Mouse (Mus musculus): ENCODE measurements around the gene Dynlt1b. TPM values are rescaled to one million over a fixed set of nuclear protein-coding genes. Genes with fewer than 3 reads are reported as not detected.
A peak's percentile ranks its signal among the peaks of the same experiment; 100 is the strongest.
"Not testable (repeated sequence)": the region's sequence is repeated elsewhere in the genome, so short reads cannot be mapped to it uniquely, and the experiment has no call there.

The Dynlt1b gene
- polyA plus RNA-seq (2015; fragmentation: Nextera tagmentation; extraction: Ambion mirVana) = 467 and 526 TPM in 2 replicates

GRCm38 (mm10) chr17:6429945-6430344, at the start of gene Dynlt1b:
Gene Dynlt1b, plus strand, starts transcription at chr17:6430112.
- H3K9ac ChIP-seq = peak within 1 kb of the TSS; percentile 54
- H3K4me3 ChIP-seq (replicated peaks) = peak within 1 kb of the TSS; percentile 59
- H3K36me3 ChIP-seq; H3K9me3 ChIP-seq (replicated peaks); H3K27me3 ChIP-seq: not testable (repeated sequence)
- peak within 1 kb of the TSS; percentile 58 for H3K4me2 ChIP-seq (replicated peaks)
- peak within 1 kb of the TSS; percentile 81 for H3K27ac ChIP-seq (replicated peaks)
- peaks cover 12% of the 10 kb centered on the region for H3K4me1 ChIP-seq
- WGBS = under 1% methylated on average over 27 of the region's 27 CpGs
- peak; percentile 97 for ATAC-seq (ENCODE audit: insufficient number of reproducible peaks, low FRiP score, low TSS enrichment, low read depth)

- H3K36me3 ChIP-seq; H3K9me3 ChIP-seq (replicated peaks); H3K27ac ChIP-seq (replicated peaks); H3K27me3 ChIP-seq; H3K4me2 ChIP-seq (replicated peaks); H3K9ac ChIP-seq; H3K4me1 ChIP-seq; H3K4me3 ChIP-seq (replicated peaks): not testable (repeated sequence)
- peak; percentile 54; the same call in 1 of the 2 replicates for ATAC-seq (ENCODE audit: insufficient number of reproducible peaks, low FRiP score, low TSS enrichment, low read depth)
- WGBS = 63% methylated on average over 2 of the region's 8 CpGs
Measured at GRCm38 (mm10) chr17:6380182-6380841, 49.6 kb upstream of the Dynlt1b start.

GRCm38 (mm10) chr17:6381071-6381682, 48.7 kb upstream of the Dynlt1b start:
- no CpG with 5 or more reads among the region's 8 CpGs for WGBS
- H3K9ac ChIP-seq; ATAC-seq (ENCODE audit: insufficient number of reproducible peaks, low FRiP score, low TSS enrichment, low read depth): not testable (repeated sequence)

GRCm38 (mm10) chr17:6386927-6387326, 43.0 kb upstream of the Dynlt1b start:
- H3K4me1 ChIP-seq; H3K27ac ChIP-seq (replicated peaks); H3K36me3 ChIP-seq; H3K9ac ChIP-seq; H3K27me3 ChIP-seq; H3K9me3 ChIP-seq (replicated peaks); H3K4me2 ChIP-seq (replicated peaks); H3K4me3 ChIP-seq (replicated peaks): not testable (repeated sequence)
- peak; percentile 47; the same call in 1 of the 2 replicates for ATAC-seq (ENCODE audit: insufficient number of reproducible peaks, low FRiP score, low TSS enrichment, low read depth)
- WGBS = no CpG with 5 or more reads among the region's 4 CpGs

More at GRCm38 (mm10) chr17:6381071-6381682, 48.7 kb upstream of the Dynlt1b start:
- not testable (repeated sequence) for H3K9me3 ChIP-seq (replicated peaks); H3K27ac ChIP-seq (replicated peaks); H3K4me1 ChIP-seq; H3K4me3 ChIP-seq (replicated peaks); H3K4me2 ChIP-seq (replicated peaks); H3K27me3 ChIP-seq; H3K36me3 ChIP-seq

- H3K4me2 ChIP-seq (replicated peaks); H3K9me3 ChIP-seq (replicated peaks); H3K27ac ChIP-seq (replicated peaks); H3K4me1 ChIP-seq; ATAC-seq (ENCODE audit: insufficient number of reproducible peaks, low FRiP score, low TSS enrichment, low read depth); H3K9ac ChIP-seq; H3K36me3 ChIP-seq; H3K4me3 ChIP-seq (replicated peaks); H3K27me3 ChIP-seq: not testable (repeated sequence)
- no CpG with 5 or more reads among the region's 9 CpGs for WGBS
Measured at GRCm38 (mm10) chr17:6387380-6387911, 42.5 kb upstream of the Dynlt1b start.

DNA sequence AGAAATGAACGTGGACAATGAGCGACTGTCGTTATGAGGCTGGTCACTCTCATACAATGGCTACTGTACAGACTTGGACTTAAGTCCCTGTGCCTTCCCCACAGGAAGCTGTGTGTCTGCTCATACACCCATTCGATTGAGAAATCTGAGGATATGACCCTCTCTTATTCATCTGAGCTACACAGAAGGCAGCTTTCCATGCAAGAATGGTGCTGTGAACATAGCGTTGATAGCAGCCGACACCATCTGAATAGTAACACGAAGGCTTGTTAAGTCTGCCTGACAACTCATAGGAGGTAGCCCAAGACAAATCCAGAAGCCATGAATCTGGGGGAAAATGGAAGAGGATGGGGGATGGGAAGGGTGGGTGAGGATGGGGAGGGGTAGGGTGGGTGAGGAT, 40.4 kb upstream of the Dynlt1b start:
- WGBS = 88% methylated on average over 5 of the region's 7 CpGs
- not testable (repeated sequence) for H3K4me2 ChIP-seq (replicated peaks); H3K4me3 ChIP-seq (replicated peaks); H3K36me3 ChIP-seq; ATAC-seq (ENCODE audit: insufficient number of reproducible peaks, low FRiP score, low TSS enrichment, low read depth); H3K4me1 ChIP-seq; H3K9me3 ChIP-seq (replicated peaks); H3K27me3 ChIP-seq; H3K9ac ChIP-seq; H3K27ac ChIP-seq (replicated peaks)

GRCm38 (mm10) chr17:6390731-6391130, 39.2 kb upstream of the Dynlt1b start:
- H3K9me3 ChIP-seq (replicated peaks); H3K9ac ChIP-seq; H3K4me1 ChIP-seq; H3K36me3 ChIP-seq; H3K27ac ChIP-seq (replicated peaks); ATAC-seq (ENCODE audit: insufficient number of reproducible peaks, low FRiP score, low TSS enrichment, low read depth); H3K4me2 ChIP-seq (replicated peaks); H3K27me3 ChIP-seq; H3K4me3 ChIP-seq (replicated peaks): not testable (repeated sequence)
- 80% methylated on average over 2 of the region's 2 CpGs for WGBS

GRCm38 (mm10) chr17:6391736-6392135, 38.2 kb upstream of the Dynlt1b start:
- H3K27me3 ChIP-seq; H3K9me3 ChIP-seq (replicated peaks); H3K36me3 ChIP-seq; H3K4me1 ChIP-seq; H3K4me2 ChIP-seq (replicated peaks); H3K4me3 ChIP-seq (replicated peaks); H3K9ac ChIP-seq; ATAC-seq (ENCODE audit: insufficient number of reproducible peaks, low FRiP score, low TSS enrichment, low read depth); H3K27ac ChIP-seq (replicated peaks): not testable (repeated sequence)
- 87% methylated on average over 5 of the region's 6 CpGs for WGBS

DNA sequence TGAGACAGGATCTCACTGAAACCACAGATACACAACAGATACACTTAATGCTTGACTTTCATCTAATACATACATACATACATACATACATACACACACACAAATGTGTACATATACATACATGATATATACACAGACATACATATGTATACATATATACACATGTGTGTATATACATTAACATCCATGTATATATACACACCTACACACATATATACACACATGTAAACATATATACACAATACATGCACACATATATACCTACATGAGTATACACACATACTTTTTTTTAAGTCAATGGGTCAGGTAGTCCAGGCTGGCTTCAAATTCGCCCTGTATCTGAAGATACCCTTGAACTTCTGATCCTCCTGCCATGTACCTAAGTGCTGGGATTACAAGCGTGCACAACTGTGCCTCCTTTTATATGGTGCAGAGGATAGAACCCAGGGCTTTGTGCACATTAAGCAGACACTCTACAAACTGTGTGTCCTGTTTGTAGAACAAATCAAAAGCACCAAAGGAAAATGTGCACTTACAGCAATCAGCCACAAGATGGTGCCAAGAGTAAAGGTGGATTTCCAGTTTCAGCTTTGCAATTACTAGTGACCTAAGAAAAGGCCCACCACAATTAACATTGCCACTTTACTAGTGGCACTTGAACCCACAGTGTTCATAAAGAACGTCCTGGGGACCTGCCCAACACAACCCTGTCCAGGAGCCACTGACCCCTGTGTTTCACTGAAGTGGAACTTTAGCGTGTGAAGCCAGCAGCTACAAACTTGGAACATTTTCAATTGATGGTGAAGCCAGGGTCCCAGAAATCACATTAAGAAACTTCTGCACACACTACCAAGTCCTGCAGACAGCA, 37.2 kb upstream of the Dynlt1b start:
- not testable (repeated sequence) for H3K9ac ChIP-seq; H3K27ac ChIP-seq (replicated peaks); H3K9me3 ChIP-seq (replicated peaks); H3K4me1 ChIP-seq; H3K4me2 ChIP-seq (replicated peaks); H3K4me3 ChIP-seq (replicated peaks); H3K36me3 ChIP-seq; H3K27me3 ChIP-seq
- no CpG with 5 or more reads among the region's 4 CpGs for WGBS
- ATAC-seq (ENCODE audit: insufficient number of reproducible peaks, low FRiP score, low TSS enrichment, low read depth) = peak; percentile 40; the same call in 1 of the 2 replicates

DNA sequence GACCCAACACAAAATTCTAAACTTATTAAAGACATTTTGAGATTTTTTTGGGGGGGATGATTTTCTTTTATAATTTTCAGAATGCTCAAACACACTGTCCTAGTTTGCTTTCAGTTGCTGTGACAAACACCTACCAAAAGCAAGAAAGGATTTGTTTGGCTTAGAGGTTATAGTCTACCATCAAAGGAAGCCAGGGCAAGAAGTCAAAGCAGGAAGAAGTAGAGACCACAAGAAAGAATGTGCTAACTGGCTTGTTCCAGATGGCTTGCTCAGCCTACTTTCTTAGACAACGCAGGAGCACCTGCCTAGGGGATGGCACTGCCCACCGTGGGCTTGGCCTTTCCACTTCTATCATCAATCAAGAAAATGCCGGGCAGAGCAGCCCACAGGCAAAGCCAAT, 31.8 kb upstream of the Dynlt1b start:
- WGBS = 61% methylated on average over 2 of the region's 3 CpGs
- H3K9ac ChIP-seq; H3K4me1 ChIP-seq; H3K4me3 ChIP-seq (replicated peaks); ATAC-seq (ENCODE audit: insufficient number of reproducible peaks, low FRiP score, low TSS enrichment, low read depth); H3K27ac ChIP-seq (replicated peaks); H3K27me3 ChIP-seq; H3K9me3 ChIP-seq (replicated peaks); H3K36me3 ChIP-seq; H3K4me2 ChIP-seq (replicated peaks): not testable (repeated sequence)

GRCm38 (mm10) chr17:6398816-6399215, 31.1 kb upstream of the Dynlt1b start:
- not testable (repeated sequence) for H3K36me3 ChIP-seq; H3K4me2 ChIP-seq (replicated peaks); H3K9ac ChIP-seq; H3K27me3 ChIP-seq; H3K4me3 ChIP-seq (replicated peaks); H3K27ac ChIP-seq (replicated peaks); H3K9me3 ChIP-seq (replicated peaks); ATAC-seq (ENCODE audit: insufficient number of reproducible peaks, low FRiP score, low TSS enrichment, low read depth); H3K4me1 ChIP-seq
- 27% methylated on average over 7 of the region's 7 CpGs for WGBS

All from embryonic facial prominence, embryonic 15.5 days (tissue).